Mouse (Mus musculus): ENCODE measurements around the gene Dagla.

DNA sequence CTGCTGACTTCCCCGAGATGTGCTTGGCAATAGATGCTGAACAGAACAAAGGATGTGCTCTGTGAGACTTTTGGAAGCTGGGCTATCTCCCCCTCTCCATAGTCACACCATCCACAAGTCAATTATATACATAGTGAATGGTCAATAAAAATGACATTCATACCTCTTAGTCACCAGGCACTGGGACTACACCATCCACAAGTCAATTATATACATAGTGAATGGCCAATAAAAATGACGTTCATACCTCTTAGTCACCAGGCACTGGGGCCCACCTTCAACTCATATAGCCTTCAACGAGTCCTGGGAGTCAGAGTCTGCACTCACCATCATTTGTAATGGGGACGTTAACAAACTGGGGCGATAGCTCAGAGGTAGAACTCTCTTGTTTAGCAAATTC lies 19.2 kb upstream of the Dagla start:
- TF ChIP-seq POLR2A (IDR thresholded peaks at IDR 0.05; ENCODE audit: low read depth, low read length): no peak
- no peak for TF ChIP-seq CTCF (IDR thresholded peaks at IDR 0.05; ENCODE audit: extremely low read depth, insufficient read length, insufficient replicate concordance, low read depth, low read length)

Measured in small intestine, adult 2 months (tissue).